Mouse (Mus musculus) neutrophil, adult 5-6 weeks (primary cell): ENCODE results near the gene Pid1. TPM values are rescaled to one million over a fixed set of nuclear protein-coding genes. Genes with fewer than 3 reads are reported as not detected.
A peak's percentile ranks its signal among the peaks of the same experiment; 100 is the strongest.

Experiments used
- ATAC-seq: fragments of 151-379, 151-347 bp; 2 replicates; pipeline ENCODE4 v1.8.0; 2017; ENCODE audit warnings: mild to moderate bottlenecking, moderate TSS enrichment; ENCODE audit not compliant: insufficient number of reproducible peaks, poor library complexity, low FRiP score, severe bottlenecking; ENCODE audit errors: extremely low read depth
- total RNA-seq: library from RNA; stranded (forward); fragments of 200-1000 nt; gene quantifications from 2 replicates; pipeline ENCODE4 v1.2.3, GENCODE M21; 2017

Pid1 gene
- total RNA-seq = 9.4 and 14.7 TPM in 2 replicates

GRCm38 (mm10) chr1:84363967-84364366, at the start of gene Pid1:
Gene Pid1 (minus strand): TSS chr1:84364180.
- ATAC-seq = no peak

GRCm38 (mm10) chr1:84409514-84409913, 45.5 kb upstream of the Pid1 start:
- ATAC-seq = no peak

GRCm38 (mm10) chr1:84408873-84409272, 44.9 kb upstream of the Pid1 start:
- ATAC-seq = no peak

- ATAC-seq = peak; percentile 100
Observed at GRCm38 (mm10) chr1:84406891-84407290, 42.9 kb upstream of the Pid1 start.

- no peak for ATAC-seq
Observed at GRCm38 (mm10) chr1:84405551-84406290, 41.7 kb upstream of the Pid1 start.

GRCm38 (mm10) chr1:84404880-84405279, 40.9 kb upstream of the Pid1 start:
- ATAC-seq = no peak

- no peak for ATAC-seq
Observed at GRCm38 (mm10) chr1:84402154-84402553, 38.2 kb upstream of the Pid1 start.

- ATAC-seq = no peak
Observed at GRCm38 (mm10) chr1:84399671-84400070, 35.7 kb upstream of the Pid1 start.

GRCm38 (mm10) chr1:84399118-84399517, 35.1 kb upstream of the Pid1 start:
- ATAC-seq = no peak

- no peak for ATAC-seq
Observed at GRCm38 (mm10) chr1:84396787-84397186, 32.8 kb upstream of the Pid1 start.

GRCm38 (mm10) chr1:84395928-84396327, 31.9 kb upstream of the Pid1 start:
- ATAC-seq = no peak

- no peak for ATAC-seq
Observed at GRCm38 (mm10) chr1:84390961-84391360, 27.0 kb upstream of the Pid1 start.

GRCm38 (mm10) chr1:84387616-84388015, 23.6 kb upstream of the Pid1 start:
- ATAC-seq = no peak

- ATAC-seq = no peak
Observed at GRCm38 (mm10) chr1:84386481-84387146, 22.6 kb upstream of the Pid1 start.

- ATAC-seq = no peak
Observed at GRCm38 (mm10) chr1:84382709-84383108, 18.7 kb upstream of the Pid1 start.

GRCm38 (mm10) chr1:84382064-84382463, 18.1 kb upstream of the Pid1 start:
- ATAC-seq = no peak

- no peak for ATAC-seq
Observed at GRCm38 (mm10) chr1:84380895-84381294, 16.9 kb upstream of the Pid1 start.

- ATAC-seq = no peak
Observed at GRCm38 (mm10) chr1:84367733-84368132, 3.8 kb upstream of the Pid1 start.

GRCm38 (mm10) chr1:84366553-84366952, 2.6 kb upstream of the Pid1 start:
- no peak for ATAC-seq
